Mouse (Mus musculus) heart, embryonic 15.5 days (tissue): Measurements from ENCODE around the gene Fkbp14. TPM values are rescaled to one million over a fixed set of nuclear protein-coding genes. Genes with fewer than 3 reads are reported as not detected.

ENCODE experiments used
- ATAC-seq: fragments of 200-750 bp; cut with Nextera tagmentation; replicated peaks from 2 replicates; pipeline ENCODE4 v1.8.0; 2017; ENCODE audit warnings: low read depth, moderate TSS enrichment; ENCODE audit not compliant: insufficient number of reproducible peaks, insufficient read depth, low FRiP score
- H3K27ac ChIP-seq: fragments of 300-500 bp; sonication (generic); 2 replicates; pipeline ENCODE4 v1.5.1; 2015; ENCODE audit warnings: mild to moderate bottlenecking, inconsistent platforms
- H3K27me3 ChIP-seq: fragments of 300-500 bp; sonication (generic); 2 replicates; pipeline ENCODE4 v1.6.1; 2015; ENCODE audit warnings: inconsistent platforms
- H3K36me3 ChIP-seq: fragments of 300-500 bp; sonication (generic); 2 replicates; pipeline ENCODE4 v1.6.1; 2015; ENCODE audit warnings: mild to moderate bottlenecking, inconsistent platforms
- H3K4me1 ChIP-seq: fragments of 300-500 bp; sonication (generic); replicated peaks from 2 replicates; pipeline ENCODE4 v1.6.1; 2015; ENCODE audit warnings: inconsistent platforms
- H3K4me2 ChIP-seq: fragments of 300-500 bp; sonication (generic); 2 replicates; pipeline ENCODE4 v1.6.1; 2015; ENCODE audit warnings: inconsistent platforms, mild to moderate bottlenecking, moderate library complexity
- H3K4me3 ChIP-seq: fragments of 300-500 bp; sonication (generic); 2 replicates; pipeline ENCODE4 v1.5.1; 2015; ENCODE audit warnings: mild to moderate bottlenecking, inconsistent platforms
- H3K9ac ChIP-seq: fragments of 300-500 bp; sonication (generic); 2 replicates; pipeline ENCODE4 v1.6.1; 2015; ENCODE audit warnings: mild to moderate bottlenecking, inconsistent platforms
- H3K9me3 ChIP-seq: fragments of 300-500 bp; sonication (generic); replicated peaks from 2 replicates; pipeline ENCODE4 v1.6.1; 2016; ENCODE audit warnings: inconsistent platforms
- WGBS: fragments of 180-500 bp; shearing (Covaris S2); methylation state at CpG from one replicate; pipeline ENCODE4 v1.1.7; 2015; ENCODE audit warnings: mixed read lengths; 5-methylcytosine and 5-hydroxymethylcytosine counted together
- polyA plus RNA-seq: library from polyadenylated mRNA; unstranded; fragments of >200 nt; fragmentation: Nextera tagmentation; extraction: Ambion mirVana; gene quantifications from 2 replicates; pipeline ENCODE4 v1.2.1, GENCODE M21; 2015

The Fkbp14 gene
- polyA plus RNA-seq, 1 experiment from 2014 or later: 22.2 TPM

- 72% methylated on average over 17 of the region's 17 CpGs for WGBS
- H3K27ac ChIP-seq: no peak overlapping the region
- no peaks in the 10 kb centered on the region for H3K36me3 ChIP-seq
- H3K27me3 ChIP-seq: 0 out of 2 replicates have a peak, but pooled peaks cover 7% of the 10 kb centered on the region
- no peak overlapping the region for H3K4me3 ChIP-seq
- H3K9me3 ChIP-seq: no peaks in the 10 kb centered on the region
- no peak overlapping the region for H3K4me2 ChIP-seq
- ATAC-seq: no peak
- H3K4me1 ChIP-seq: peaks cover 14% of the 10 kb centered on the region
- no peak overlapping the region for H3K9ac ChIP-seq
These were observed 34.9 kb downstream of the Fkbp14 start for GRCm38 (mm10) chr6:54562018-54562809.

- no peak overlapping the region for H3K4me2 ChIP-seq
- no peak for ATAC-seq
- H3K4me3 ChIP-seq: no peak overlapping the region
These were observed 38.6 kb downstream of the Fkbp14 start for GRCm38 (mm10) chr6:54558466-54558865.

GRCm38 (mm10) chr6:54557671-54558070 lies 39.4 kb downstream of the Fkbp14 start:
- Histone ChIP-seq H3K36me3 (no peaks in the 10 kb centered on the region), H3K4me3 (no peak overlapping the region), H3K4me1 (peaks cover 9% of the 10 kb centered on the region), H3K4me2 (no peak overlapping the region), H3K9ac (no peak overlapping the region), H3K27ac (no peak overlapping the region), H3K27me3 (no peaks in the 10 kb centered on the region), H3K9me3 (no peaks in the 10 kb centered on the region)
- WGBS: 89% methylated on average over 7 of the region's 7 CpGs
- ATAC-seq: no peak

More at GRCm38 (mm10) chr6:54558466-54558865, 38.6 kb downstream of the Fkbp14 start:
- WGBS: 68% methylated on average over 7 of the region's 7 CpGs
- Histone ChIP-seq H3K27me3 (no peaks in the 10 kb centered on the region), H3K36me3 (no peaks in the 10 kb centered on the region), H3K4me1 (peaks cover 9% of the 10 kb centered on the region), H3K9ac (no peak overlapping the region), H3K9me3 (no peaks in the 10 kb centered on the region), H3K27ac (no peak overlapping the region)

- no peak overlapping the region for H3K4me2 ChIP-seq
- H3K9ac ChIP-seq: no peak overlapping the region
- WGBS: 54% methylated on average over 1 of the region's 1 CpGs
- H3K27ac ChIP-seq: no peak overlapping the region
- H3K4me3 ChIP-seq: no peak overlapping the region
- H3K36me3 ChIP-seq: no peaks in the 10 kb centered on the region
- H3K9me3 ChIP-seq: no peaks in the 10 kb centered on the region
- ATAC-seq: no peak
- H3K27me3 ChIP-seq: no peaks in the 10 kb centered on the region
- H3K4me1 ChIP-seq: peaks cover 13% of the 10 kb centered on the region
These were observed 41.3 kb downstream of the Fkbp14 start for GRCm38 (mm10) chr6:54555816-54556215.

GRCm38 (mm10) chr6:54554341-54555110 lies 42.6 kb downstream of the Fkbp14 start:
- Histone ChIP-seq H3K4me2 (no peak overlapping the region), H3K9me3 (no peaks in the 10 kb centered on the region), H3K27me3 (no peaks in the 10 kb centered on the region), H3K4me3 (no peak overlapping the region), H3K36me3 (no peaks in the 10 kb centered on the region), H3K4me1 (peaks cover 17% of the 10 kb centered on the region), H3K9ac (no peak overlapping the region), H3K27ac (0 out of 2 replicates have a peak overlapping the region, but pooled peaks have one; percentile 30)
- ATAC-seq: no peak; the same call in 1 of the 2 replicates
- 48% methylated on average over 8 of the region's 8 CpGs for WGBS

GRCm38 (mm10) chr6:54553632-54554031 lies 43.5 kb downstream of the Fkbp14 start:
- Histone ChIP-seq H3K36me3 (no peaks in the 10 kb centered on the region), H3K4me3 (no peak overlapping the region), H3K27ac (no peak overlapping the region), H3K9me3 (no peaks in the 10 kb centered on the region), H3K27me3 (no peaks in the 10 kb centered on the region), H3K4me2 (no peak overlapping the region), H3K9ac (no peak overlapping the region), H3K4me1 (peaks cover 22% of the 10 kb centered on the region)
- WGBS: 85% methylated on average over 2 of the region's 2 CpGs
- no peak for ATAC-seq

- no peak for ATAC-seq
- 85% methylated on average over 9 of the region's 9 CpGs for WGBS
- no peak overlapping the region for H3K4me3 ChIP-seq
- H3K27ac ChIP-seq: no peak overlapping the region
- no peaks in the 10 kb centered on the region for H3K9me3 ChIP-seq
- H3K27me3 ChIP-seq: no peaks in the 10 kb centered on the region
- H3K36me3 ChIP-seq: no peaks in the 10 kb centered on the region
- H3K4me1 ChIP-seq: peaks cover 26% of the 10 kb centered on the region
- no peak overlapping the region for H3K9ac ChIP-seq
- no peak overlapping the region for H3K4me2 ChIP-seq
These were observed 44.2 kb downstream of the Fkbp14 start for GRCm38 (mm10) chr6:54552721-54553413.

GRCm38 (mm10) chr6:54550801-54551323 lies 46.2 kb downstream of the Fkbp14 start:
- Histone ChIP-seq H3K27ac (no peak overlapping the region), H3K36me3 (no peaks in the 10 kb centered on the region), H3K9ac (no peak overlapping the region), H3K9me3 (no peaks in the 10 kb centered on the region), H3K4me2 (no peak overlapping the region), H3K4me3 (no peak overlapping the region), H3K4me1 (peaks cover 26% of the 10 kb centered on the region), H3K27me3 (no peaks in the 10 kb centered on the region)
- ATAC-seq: no peak
- WGBS: 35% methylated on average over 6 of the region's 7 CpGs

GRCm38 (mm10) chr6:54549311-54549710 lies 47.8 kb downstream of the Fkbp14 start:
- Histone ChIP-seq H3K27me3 (0 out of 2 replicates have a peak, but pooled peaks cover 2% of the 10 kb centered on the region), H3K27ac (no peak overlapping the region), H3K9ac (no peak overlapping the region), H3K4me3 (no peak overlapping the region), H3K4me1 (peaks cover 20% of the 10 kb centered on the region), H3K9me3 (no peaks in the 10 kb centered on the region), H3K36me3 (no peaks in the 10 kb centered on the region), H3K4me2 (no peak overlapping the region)
- 54% methylated on average over 4 of the region's 4 CpGs for WGBS
- ATAC-seq: no peak

- H3K4me1 ChIP-seq: peaks cover 17% of the 10 kb centered on the region
- H3K4me2 ChIP-seq: no peak overlapping the region
- 51% methylated on average over 13 of the region's 13 CpGs for WGBS
- no peak overlapping the region for H3K9ac ChIP-seq
- no peak for ATAC-seq
- no peak overlapping the region for H3K27ac ChIP-seq
- no peaks in the 10 kb centered on the region for H3K36me3 ChIP-seq
- no peaks in the 10 kb centered on the region for H3K9me3 ChIP-seq
- no peak overlapping the region for H3K4me3 ChIP-seq
- 0 out of 2 replicates have a peak, but pooled peaks cover 3% of the 10 kb centered on the region for H3K27me3 ChIP-seq
These were observed 48.6 kb downstream of the Fkbp14 start for GRCm38 (mm10) chr6:54548314-54549019.
